Mouse (Mus musculus): ENCODE data around the gene Cops9. TPM values are rescaled to one million over a fixed set of nuclear protein-coding genes. Genes with fewer than 3 reads are reported as not detected.
A peak's percentile ranks its signal among the peaks of the same experiment; 100 is the strongest.

The Cops9 gene
- total and polyA plus RNA-seq, 2 experiments from 2014 or later, result 223 to 676 TPM

GRCm38 (mm10) chr1:92647026-92647425 is 5.2 kb upstream of the Cops9 start:
- no peak for TF ChIP-seq CTCF (IDR thresholded peaks at IDR 0.05; ENCODE audit: low read depth)

GRCm38 (mm10) chr1:92646601-92647000 is 4.8 kb upstream of the Cops9 start:
- no peak for DNase-seq (ENCODE audit: low spot score)

More at GRCm38 (mm10) chr1:92647026-92647425, 5.2 kb upstream of the Cops9 start:
- no peak overlapping the region for H3K9ac ChIP-seq (replicated peaks; ENCODE audit: low read length)
- 0 out of 2 replicates have a peak, but pooled peaks cover 5% of the 10 kb centered on the region for H3K4me1 ChIP-seq (ENCODE audit: insufficient read depth, low read length)
- no peaks in the 10 kb centered on the region for H3K27me3 ChIP-seq (ENCODE audit: insufficient read depth, low read length)
- no peak for DNase-seq (ENCODE audit: low spot score)
- no peaks in the 10 kb centered on the region for H3K36me3 ChIP-seq (ENCODE audit: insufficient read depth, low read length)
- ATAC-seq, result no peak
- H3K9me3 ChIP-seq (ENCODE audit: low read length), result no peaks in the 10 kb centered on the region
- H3K4me3 ChIP-seq (ENCODE audit: low read length), result no peak overlapping the region
- H3K27ac ChIP-seq, result no peak overlapping the region
- no peak overlapping the region for H3K4me2 ChIP-seq (ENCODE audit: low read depth, low read length)
- 78% methylated on average over 4 of the region's 4 CpGs for WGBS

GRCm38 (mm10) chr1:92646111-92646510 is 4.3 kb upstream of the Cops9 start:
- no peak for TF ChIP-seq CTCF (IDR thresholded peaks at IDR 0.05; ENCODE audit: low read depth)
- H3K4me3 ChIP-seq (ENCODE audit: low read length), result no peak overlapping the region
- H3K36me3 ChIP-seq (ENCODE audit: insufficient read depth, low read length), result no peaks in the 10 kb centered on the region
- 0 out of 2 replicates have a peak, but pooled peaks cover 5% of the 10 kb centered on the region for H3K4me1 ChIP-seq (ENCODE audit: insufficient read depth, low read length)
- no peak for ATAC-seq
- H3K27ac ChIP-seq, result no peak overlapping the region
- H3K9me3 ChIP-seq (ENCODE audit: low read length), result no peaks in the 10 kb centered on the region
- no peaks in the 10 kb centered on the region for H3K27me3 ChIP-seq (ENCODE audit: insufficient read depth, low read length)
- H3K9ac ChIP-seq (replicated peaks; ENCODE audit: low read length), result no peak overlapping the region
- no peak for DNase-seq (ENCODE audit: low spot score)
- WGBS, result 57% methylated on average over 2 of the region's 2 CpGs
- H3K4me2 ChIP-seq (ENCODE audit: low read depth, low read length), result no peak overlapping the region

More at GRCm38 (mm10) chr1:92646601-92647000, 4.8 kb upstream of the Cops9 start:
- H3K4me2 ChIP-seq (ENCODE audit: low read depth, low read length), result no peak overlapping the region
- no peaks in the 10 kb centered on the region for H3K36me3 ChIP-seq (ENCODE audit: insufficient read depth, low read length)
- no peak overlapping the region for H3K4me3 ChIP-seq (ENCODE audit: low read length)
- H3K27ac ChIP-seq, result no peak overlapping the region
- H3K9me3 ChIP-seq (ENCODE audit: low read length), result no peaks in the 10 kb centered on the region
- H3K4me1 ChIP-seq (ENCODE audit: insufficient read depth, low read length), result 0 out of 2 replicates have a peak, but pooled peaks cover 5% of the 10 kb centered on the region
- 84% methylated on average over 7 of the region's 7 CpGs for WGBS
- no peak for ATAC-seq
- TF ChIP-seq CTCF (IDR thresholded peaks at IDR 0.05; ENCODE audit: low read depth), result no peak
- H3K9ac ChIP-seq (replicated peaks; ENCODE audit: low read length), result no peak overlapping the region
- H3K27me3 ChIP-seq (ENCODE audit: insufficient read depth, low read length), result no peaks in the 10 kb centered on the region

GRCm38 (mm10) chr1:92644916-92645315 is 3.1 kb upstream of the Cops9 start:
- Histone ChIP-seq H3K27me3 (ENCODE audit: insufficient read depth, low read length) (no peaks in the 10 kb centered on the region), H3K36me3 (ENCODE audit: insufficient read depth, low read length) (no peaks in the 10 kb centered on the region), H3K27ac (no peak overlapping the region), H3K9me3 (ENCODE audit: low read length) (no peaks in the 10 kb centered on the region), H3K4me3 (ENCODE audit: low read length) (no peak overlapping the region), H3K9ac (replicated peaks; ENCODE audit: low read length) (no peak overlapping the region), H3K4me2 (ENCODE audit: low read depth, low read length) (no peak overlapping the region), H3K4me1 (ENCODE audit: insufficient read depth, low read length) (0 out of 2 replicates have a peak, but pooled peaks cover 12% of the 10 kb centered on the region)
- 86% methylated on average over 5 of the region's 5 CpGs for WGBS
- DNase-seq (ENCODE audit: low spot score), result no peak
- no peak for ATAC-seq
- TF ChIP-seq CTCF (IDR thresholded peaks at IDR 0.05; ENCODE audit: low read depth), result no peak

- DNase-seq (ENCODE audit: low spot score), result no peak
- H3K36me3 ChIP-seq (ENCODE audit: insufficient read depth, low read length), result no peaks in the 10 kb centered on the region; the same call in 1 of the 2 replicates
- H3K27me3 ChIP-seq (ENCODE audit: insufficient read depth, low read length), result no peaks in the 10 kb centered on the region
- H3K4me3 ChIP-seq (ENCODE audit: low read length), result no peak overlapping the region
- H3K4me2 ChIP-seq (ENCODE audit: low read depth, low read length), result no peak overlapping the region
- H3K4me1 ChIP-seq (ENCODE audit: insufficient read depth, low read length), result 0 out of 2 replicates have a peak, but pooled peaks cover 12% of the 10 kb centered on the region
- no peak overlapping the region for H3K9ac ChIP-seq (replicated peaks; ENCODE audit: low read length)
- H3K9me3 ChIP-seq (ENCODE audit: low read length), result no peaks in the 10 kb centered on the region
- 65% methylated on average over 4 of the region's 4 CpGs for WGBS
- H3K27ac ChIP-seq, result no peak overlapping the region
- ATAC-seq, result no peak
- no peak for TF ChIP-seq CTCF (IDR thresholded peaks at IDR 0.05; ENCODE audit: low read depth)
These were observed 1.9 kb upstream of the Cops9 start for GRCm38 (mm10) chr1:92643691-92644090.

GRCm38 (mm10) chr1:92640393-92640792 is 1.4 kb downstream of the Cops9 start:
- 92% methylated on average over 6 of the region's 6 CpGs for WGBS
- H3K4me3 ChIP-seq (ENCODE audit: low read length), result peak overlapping the region; percentile 94
- H3K4me2 ChIP-seq (ENCODE audit: low read depth, low read length), result peak overlapping the region; percentile 99
- 0 out of 2 replicates have a peak, but pooled peaks cover 10% of the 10 kb centered on the region for H3K4me1 ChIP-seq (ENCODE audit: insufficient read depth, low read length)
- H3K27ac ChIP-seq, result peak overlapping the region; percentile 91; the same call in 1 of the 2 replicates
- H3K9me3 ChIP-seq (ENCODE audit: low read length), result no peaks in the 10 kb centered on the region
- ATAC-seq (no peak), DNase-seq (ENCODE audit: low spot score) (no peak)
- TF ChIP-seq CTCF (IDR thresholded peaks at IDR 0.05; ENCODE audit: low read depth), result no peak
- peaks cover 21% of the 10 kb centered on the region for H3K36me3 ChIP-seq (ENCODE audit: insufficient read depth, low read length)
- no peaks in the 10 kb centered on the region for H3K27me3 ChIP-seq (ENCODE audit: insufficient read depth, low read length)
- H3K9ac ChIP-seq (replicated peaks; ENCODE audit: low read length), result no peak overlapping the region; the same call in 1 of the 2 replicates

GRCm38 (mm10) chr1:92638736-92639135 is 3.0 kb downstream of the Cops9 start:
- Histone ChIP-seq H3K9me3 (ENCODE audit: low read length) (no peaks in the 10 kb centered on the region), H3K4me1 (ENCODE audit: insufficient read depth, low read length) (0 out of 2 replicates have a peak, but pooled peaks cover 10% of the 10 kb centered on the region), H3K36me3 (ENCODE audit: insufficient read depth, low read length) (peaks cover 21% of the 10 kb centered on the region), H3K4me3 (ENCODE audit: low read length) (no peak overlapping the region), H3K27me3 (ENCODE audit: insufficient read depth, low read length) (no peaks in the 10 kb centered on the region), H3K27ac (no peak overlapping the region), H3K4me2 (ENCODE audit: low read depth, low read length) (no peak overlapping the region), H3K9ac (replicated peaks; ENCODE audit: low read length) (no peak overlapping the region)
- no peak for TF ChIP-seq CTCF (IDR thresholded peaks at IDR 0.05; ENCODE audit: low read depth)
- WGBS, result 96% methylated on average over 4 of the region's 4 CpGs
- ATAC-seq (no peak), DNase-seq (ENCODE audit: low spot score) (no peak)
